Mouse (Mus musculus): ENCODE measurements around the gene Pcna.

Gene Pcna

DNA sequence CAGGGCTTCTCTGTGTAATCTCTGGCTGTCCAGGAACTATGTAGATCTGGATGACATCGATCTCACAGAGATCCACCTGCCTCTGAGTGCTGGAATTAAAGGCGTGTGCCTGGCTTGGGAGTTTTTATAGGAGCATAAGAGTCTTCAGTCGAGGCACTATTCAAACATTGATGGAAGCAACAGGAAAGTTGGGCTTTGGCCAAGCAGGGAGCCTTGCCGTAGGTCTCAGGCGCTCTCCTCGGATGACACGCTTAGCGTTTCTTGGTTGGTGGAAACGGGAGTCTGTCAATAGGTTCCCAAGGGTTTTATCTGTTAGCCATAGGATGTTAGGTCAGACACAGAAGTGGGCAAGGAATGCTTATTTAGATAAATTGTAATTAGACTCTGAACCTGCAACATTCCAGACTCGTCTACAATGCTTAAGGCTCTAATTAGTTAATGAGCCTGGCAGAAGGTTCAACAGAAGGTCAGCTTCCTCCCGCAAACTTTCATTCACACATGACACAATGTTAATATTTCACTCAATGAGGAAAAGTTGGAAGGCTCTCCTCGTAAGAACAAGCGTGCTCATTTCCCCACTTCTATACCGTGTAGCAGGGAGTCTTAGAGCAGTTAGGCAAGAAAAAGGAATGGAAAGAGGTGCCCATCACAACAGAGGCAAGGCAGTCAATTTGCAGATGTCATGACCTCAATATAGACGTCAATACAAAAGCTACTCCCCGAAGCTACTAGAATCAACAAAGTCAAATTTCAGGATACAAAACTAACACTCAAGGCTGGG lies 18.9 kb downstream of the Pcna start:
- no peak for DNase-seq (ENCODE audit: low spot score)

DNA sequence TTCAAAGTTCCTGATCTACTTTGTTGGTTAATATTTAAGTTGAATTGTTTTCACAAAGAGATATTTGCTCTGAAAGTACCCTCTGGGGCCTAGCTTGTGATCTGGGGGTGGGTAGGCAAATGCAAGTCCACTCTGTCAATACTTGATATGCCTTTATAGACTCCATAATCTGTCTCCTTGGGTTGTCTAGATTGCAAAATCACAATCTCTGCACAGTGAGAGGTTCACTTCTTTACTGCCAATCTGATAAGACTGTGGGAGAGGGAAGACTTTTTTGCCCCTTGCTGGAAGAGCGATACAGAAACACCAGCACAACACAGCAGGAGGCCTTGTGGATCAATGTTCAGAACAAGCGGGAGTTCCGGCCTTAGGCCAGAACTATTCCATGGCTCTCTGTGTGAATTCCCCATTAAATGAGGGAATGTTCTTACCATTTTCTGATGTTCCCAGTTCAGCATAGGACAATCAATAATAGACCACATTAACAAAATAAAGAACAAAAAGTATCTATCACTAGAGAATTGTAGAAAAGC lies 20.6 kb downstream of the Pcna start:
- no peak for DNase-seq (ENCODE audit: low spot score)

DNA sequence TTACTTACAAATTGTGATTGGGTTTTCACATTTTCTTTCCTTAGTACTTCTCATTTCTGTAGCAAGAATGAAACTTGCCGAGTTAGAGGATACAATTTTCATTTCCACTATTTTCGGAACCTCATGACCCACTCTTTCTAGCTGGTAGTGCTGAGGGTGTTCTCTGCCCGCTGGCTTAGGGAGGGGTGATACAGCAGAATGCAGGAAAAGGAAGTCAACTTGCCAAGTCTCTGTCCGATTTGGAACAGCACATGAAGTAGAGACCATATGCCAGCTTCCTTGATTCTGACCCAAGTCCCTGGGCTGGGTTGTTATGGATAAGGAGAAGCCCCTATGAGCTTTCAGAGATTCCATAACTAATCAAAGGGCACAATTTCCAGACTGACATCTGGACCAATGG lies 28.8 kb downstream of the Pcna start:
- DNase-seq (ENCODE audit: low spot score) = no peak

DNA sequence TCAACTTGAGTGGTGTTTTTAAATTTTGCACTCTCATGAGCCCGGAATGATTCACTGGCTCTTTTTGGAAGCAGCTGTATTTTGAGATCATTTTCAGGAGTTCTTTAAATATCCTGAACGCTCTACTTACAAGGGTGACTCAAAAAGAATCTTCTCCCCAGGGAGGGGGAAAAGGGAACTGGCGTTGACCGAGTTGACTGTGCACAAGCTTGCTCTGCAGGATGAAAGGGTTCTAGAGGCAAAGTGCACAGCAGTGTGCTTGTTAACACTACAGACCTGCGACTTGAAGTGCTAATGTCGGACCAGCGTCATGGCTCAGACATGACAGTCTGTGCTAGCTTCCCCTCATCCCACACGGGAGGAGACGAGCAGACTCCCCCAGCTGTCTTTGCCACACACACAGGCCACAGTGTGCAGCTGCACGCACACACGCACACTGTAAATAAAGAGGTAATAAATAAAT lies 31.5 kb downstream of the Pcna start:
- DNase-seq (ENCODE audit: low spot score) = no peak

DNA sequence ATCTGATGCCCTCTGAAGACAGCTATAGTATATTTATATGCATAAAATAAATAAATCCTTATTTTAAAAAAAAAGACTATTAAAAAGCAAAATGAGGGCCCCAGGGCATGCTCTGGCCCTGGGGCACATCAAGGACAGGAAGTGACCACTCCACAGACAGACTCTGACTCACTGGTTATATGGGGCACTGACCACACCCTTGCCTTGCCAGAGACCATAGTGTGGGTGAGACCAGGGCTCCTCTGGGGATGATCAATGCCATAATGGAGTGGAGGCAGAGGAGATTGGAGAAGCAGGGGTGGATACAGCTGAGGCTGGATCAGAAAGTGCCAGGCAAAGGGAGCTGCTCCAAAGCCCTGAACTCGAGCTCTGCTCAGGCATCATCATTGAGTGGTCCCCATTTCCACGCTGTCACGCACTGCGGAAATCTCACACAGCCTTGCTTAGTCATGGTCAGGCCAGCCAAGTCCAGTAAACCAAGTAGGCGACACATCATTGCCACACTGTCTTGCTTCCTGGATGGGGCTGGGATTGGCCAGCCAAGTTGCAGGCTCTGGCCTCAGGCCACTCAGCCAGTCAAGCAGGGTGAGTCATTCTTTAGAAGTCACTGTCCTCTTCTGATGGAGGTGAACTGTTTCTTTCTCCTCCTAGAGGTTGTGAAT lies 41.0 kb downstream of the Pcna start:
- peak; percentile 38 for DNase-seq (ENCODE audit: low spot score)

DNA sequence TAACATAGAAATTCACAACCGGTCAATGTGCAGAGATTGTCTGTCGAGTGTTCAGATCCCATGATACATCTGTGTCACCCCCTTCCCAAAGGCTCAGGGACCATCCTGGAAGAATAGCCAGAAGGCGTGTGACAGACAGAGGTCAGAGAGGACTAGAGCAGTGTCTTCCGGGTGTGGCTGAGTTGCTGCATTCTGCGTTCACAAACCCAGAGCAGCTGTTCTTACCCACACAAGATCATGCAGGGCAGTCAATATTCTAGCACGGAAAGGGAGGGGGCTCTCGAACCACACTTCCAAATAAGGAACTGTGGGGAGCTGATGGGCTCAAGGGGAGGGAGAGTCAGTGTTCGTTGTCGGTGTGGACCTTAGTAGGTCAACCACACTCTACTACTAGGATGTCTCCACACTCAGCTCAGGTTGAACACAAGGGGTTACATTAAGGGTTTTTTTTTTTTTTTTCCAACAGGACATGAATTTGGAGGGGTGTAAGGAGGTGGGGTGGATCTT lies 42.3 kb downstream of the Pcna start:
- no peak for DNase-seq (ENCODE audit: low spot score)

DNA sequence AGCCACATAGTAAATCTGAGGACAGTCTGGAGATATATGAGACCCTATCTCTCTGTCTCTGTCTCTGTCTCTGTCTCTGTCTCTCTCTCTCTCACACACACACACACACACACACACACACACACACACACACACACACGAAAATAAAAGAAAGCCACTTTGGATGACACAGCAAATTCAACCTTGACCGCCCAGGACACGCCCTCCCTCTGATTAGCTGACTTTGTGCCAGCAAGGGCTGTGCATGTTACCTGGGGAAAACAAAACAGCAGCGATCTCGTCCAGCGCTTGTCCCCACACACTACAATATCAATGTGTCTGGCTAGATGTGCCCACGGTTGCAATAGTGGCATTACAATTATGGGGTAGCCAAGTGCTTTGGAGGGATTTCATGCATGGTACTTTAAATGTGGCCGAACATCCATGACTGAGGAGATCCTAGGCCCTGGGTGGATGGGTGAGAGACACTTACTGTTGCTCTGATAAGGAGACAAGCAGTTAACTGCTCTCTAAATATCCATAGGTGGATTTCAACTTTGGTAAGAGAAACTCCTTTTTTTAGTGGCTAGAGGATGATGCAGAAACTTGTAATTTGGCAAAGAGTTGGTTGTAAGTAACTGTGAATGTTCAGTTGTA lies 44.8 kb downstream of the Pcna start:
- no peak for DNase-seq (ENCODE audit: low spot score)

DNA sequence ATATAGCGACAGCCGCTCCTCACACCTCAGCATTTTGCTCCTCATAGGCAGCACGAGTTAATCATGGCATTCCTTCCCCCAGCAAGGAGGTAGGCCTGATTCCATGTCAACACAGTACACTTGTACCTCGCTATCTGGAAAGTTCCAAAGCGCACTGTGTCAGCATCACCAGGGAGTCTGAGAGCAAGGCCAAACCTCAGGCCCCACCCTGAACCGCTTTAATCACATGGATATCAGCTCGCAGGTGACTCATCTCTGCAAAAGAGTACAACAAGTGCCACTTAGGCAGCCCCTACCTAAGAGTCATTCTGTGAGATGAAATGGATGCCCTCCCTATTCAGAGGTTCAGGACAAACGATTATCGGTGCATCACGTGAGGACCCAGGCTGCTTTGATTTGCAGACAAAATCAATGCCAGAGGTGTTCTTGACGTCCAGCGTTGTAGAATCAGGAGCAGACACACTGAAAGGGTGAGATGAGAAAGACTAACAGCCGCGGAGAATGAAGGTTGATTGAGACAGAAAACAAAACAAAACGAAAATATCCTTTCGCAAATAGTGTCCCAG lies 46.7 kb downstream of the Pcna start:
- DNase-seq (ENCODE audit: low spot score) = no peak

DNA sequence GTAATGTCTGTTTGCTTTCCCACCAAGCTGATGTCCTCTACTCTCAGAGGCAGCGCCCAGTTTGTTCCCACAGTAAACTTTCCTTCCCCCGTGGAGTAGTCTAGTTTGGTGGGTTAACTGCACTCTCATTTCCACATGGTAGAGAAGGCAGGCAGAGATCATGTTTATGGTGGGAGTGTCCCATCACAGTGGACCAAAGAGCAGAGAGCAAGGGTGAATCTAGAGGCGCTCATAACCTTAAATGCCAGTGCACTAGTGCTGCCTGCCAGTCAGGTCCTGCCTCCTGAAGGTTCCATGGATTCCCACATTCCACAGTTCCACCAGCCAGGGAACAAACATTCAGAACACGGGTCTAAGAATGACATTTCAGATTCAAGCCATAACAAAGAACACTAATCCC lies 47.6 kb downstream of the Pcna start:
- no peak for DNase-seq (ENCODE audit: low spot score)

DNA sequence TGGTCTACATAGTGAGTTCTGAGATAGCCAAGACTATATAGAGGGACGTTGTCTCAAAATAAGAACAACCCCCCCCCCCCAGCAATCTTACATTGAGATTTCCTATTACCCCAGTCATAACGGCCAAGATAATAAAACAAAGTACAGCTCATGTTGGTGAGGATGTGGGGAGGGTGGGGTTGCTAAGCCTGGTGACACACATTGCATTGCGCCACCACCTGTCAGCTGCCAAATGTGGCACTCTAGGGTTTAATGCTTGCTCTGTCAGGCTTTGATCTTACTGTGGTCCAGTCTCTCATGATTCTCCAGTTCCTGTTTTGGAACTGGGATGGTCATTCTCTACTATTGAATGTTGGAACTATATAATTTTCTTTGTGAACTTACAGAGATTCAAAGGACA lies 49.3 kb downstream of the Pcna start:
- no peak for DNase-seq (ENCODE audit: low spot score)

DNA sequence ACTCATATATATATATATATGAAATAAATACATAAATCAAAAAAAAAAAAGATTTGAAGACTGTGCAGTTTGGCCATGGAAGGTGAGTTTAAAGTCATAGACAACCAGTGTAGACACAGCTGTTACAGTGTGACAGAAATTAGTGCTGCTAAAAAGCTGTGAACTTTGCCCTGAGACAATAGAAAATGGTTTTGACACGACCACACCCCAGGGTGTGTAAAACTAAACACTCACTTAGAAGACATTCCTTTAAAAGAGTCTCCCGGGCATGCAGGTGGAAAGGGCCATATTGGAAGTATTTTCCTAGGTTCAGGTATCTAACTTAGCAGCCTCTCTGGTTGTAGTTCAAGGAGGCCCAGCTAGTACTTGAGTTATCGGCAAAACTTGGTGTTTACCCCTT lies 49.9 kb downstream of the Pcna start:
- DNase-seq (ENCODE audit: low spot score) = no peak

Measured in urinary bladder, postnatal 25 days (tissue).